Mouse (Mus musculus) cerebellum, adult 2 months (tissue): ENCODE measurements around the gene Zfpm1. TPM values are rescaled to one million over a fixed set of nuclear protein-coding genes. Genes with fewer than 3 reads are reported as not detected.
A peak's percentile ranks its signal among the peaks of the same experiment; 100 is the strongest.

Source experiments
- DNase-seq, 2 experiments: peaks; one replicate each; pipeline ENCODE4 v3.0.0; 2021
- H3K27ac ChIP-seq: fragments of 200-500 bp; 2 replicates; pipeline ENCODE4 v1.5.1; 2012; ENCODE audit warnings: low read length, control low read depth, inconsistent platforms; ENCODE audit not compliant: insufficient read depth
- H3K27me3 ChIP-seq: fragments of 200-500 bp; 2 replicates; pipeline ENCODE4 v1.6.1; 2012; ENCODE audit warnings: inconsistent platforms, mild to moderate bottlenecking, low read length, moderate library complexity; ENCODE audit not compliant: control insufficient read depth, insufficient read depth
- H3K4me1 ChIP-seq: fragments of 200-500 bp; 2 replicates; pipeline ENCODE4 v1.6.1; 2011; ENCODE audit warnings: low read length; ENCODE audit not compliant: control insufficient read depth, insufficient read depth
- H3K4me3 ChIP-seq: fragments of 200-500 bp; replicated peaks from 2 replicates; pipeline ENCODE3; 2011; ENCODE audit warnings: mild to moderate bottlenecking, low read depth, low read length, control low read depth; ENCODE audit not compliant: insufficient read depth
- CTCF ChIP-seq: fragments of 200-500 bp; IDR thresholded peaks from 2 replicates; pipeline ENCODE4 v1.5.1; 2011; ENCODE audit warnings: low read depth, mild to moderate bottlenecking, control low read depth, low read length, moderate library complexity, borderline replicate concordance; ENCODE audit not compliant: insufficient read depth
- POLR2A ChIP-seq: fragments of 200-500 bp; IDR thresholded peaks from 2 replicates; pipeline ENCODE4 v1.6.1; 2011; ENCODE audit warnings: low read length, control low read depth, borderline replicate concordance; ENCODE audit not compliant: insufficient read depth
- WGBS: fragments of 180-500 bp; shearing (Covaris S2); methylation state at CpG from one replicate; pipeline ENCODE4 v1.1.7; 2018; 5-methylcytosine and 5-hydroxymethylcytosine counted together
- polyA plus RNA-seq: library from polyadenylated mRNA; depleted of rRNA; stranded (reverse); fragments of >200 nt; gene quantifications from 2 replicates; pipeline ENCODE4 v1.2.3, GENCODE M21; 2012

Gene Zfpm1
- polyA plus RNA-seq, 1 experiment = 20.1 TPM

GRCm38 (mm10) chr8:122325196-122325595, 43.3 kb downstream of the Zfpm1 start:
- Histone ChIP-seq H3K4me3 (no peak overlapping the region), H3K4me1 (peaks cover 22% of the 10 kb centered on the region), H3K27ac (no peak overlapping the region), H3K27me3 (no peaks in the 10 kb centered on the region)
- DNase-seq = no peak
- TF ChIP-seq CTCF (no peak), POLR2A (no peak)
- WGBS = 92% methylated on average over 2 of the region's 2 CpGs

- WGBS = 85% methylated on average over 14 of the region's 14 CpGs
- no peak for DNase-seq
- no peak for TF ChIP-seq CTCF
- Histone ChIP-seq H3K27me3 (no peaks in the 10 kb centered on the region), H3K4me3 (no peak overlapping the region), H3K4me1 (peaks cover 15% of the 10 kb centered on the region), H3K27ac (no peak overlapping the region)
Observed at GRCm38 (mm10) chr8:122326114-122326542, 44.2 kb downstream of the Zfpm1 start.

- no peaks in the 10 kb centered on the region for H3K27me3 ChIP-seq
- 79% methylated on average over 8 of the region's 8 CpGs for WGBS
- H3K27ac ChIP-seq = no peak overlapping the region
- DNase-seq = no peak
- H3K4me1 ChIP-seq = peaks cover 9% of the 10 kb centered on the region
- no peak overlapping the region for H3K4me3 ChIP-seq
- TF ChIP-seq POLR2A = no peak
- TF ChIP-seq CTCF = no peak
Observed at GRCm38 (mm10) chr8:122329072-122329471, 47.1 kb downstream of the Zfpm1 start.

- no peak for TF ChIP-seq CTCF
- TF ChIP-seq POLR2A = no peak
- 86% methylated on average over 22 of the region's 22 CpGs for WGBS
- DNase-seq = no peak
- Histone ChIP-seq H3K27ac (no peak overlapping the region), H3K4me3 (no peak overlapping the region), H3K27me3 (no peaks in the 10 kb centered on the region), H3K4me1 (peaks cover 9% of the 10 kb centered on the region)
Observed at GRCm38 (mm10) chr8:122329553-122330239, 47.8 kb downstream of the Zfpm1 start.

GRCm38 (mm10) chr8:122330446-122331133, 48.6 kb downstream of the Zfpm1 start:
- H3K27me3 ChIP-seq = no peaks in the 10 kb centered on the region
- no peak overlapping the region for H3K4me3 ChIP-seq
- H3K4me1 ChIP-seq = peaks cover 9% of the 10 kb centered on the region
- 88% methylated on average over 12 of the region's 12 CpGs for WGBS
- TF ChIP-seq CTCF (no peak), POLR2A (no peak)
- H3K27ac ChIP-seq = no peak overlapping the region
- no peak for DNase-seq

- no peak overlapping the region for H3K27ac ChIP-seq
- DNase-seq = no peak
Observed at GRCm38 (mm10) chr8:122331134-122331523, 49.2 kb downstream of the Zfpm1 start.

GRCm38 (mm10) chr8:122332753-122333506, 51.0 kb downstream of the Zfpm1 start:
- TF ChIP-seq CTCF = peak; percentile 97
- no peak for TF ChIP-seq POLR2A
- peaks cover 9% of the 10 kb centered on the region for H3K4me1 ChIP-seq
- H3K27me3 ChIP-seq = no peaks in the 10 kb centered on the region; the same call in 1 of the 2 replicates
- H3K4me3 ChIP-seq = no peak overlapping the region
- peak; percentile 78 to 90 for DNase-seq
- WGBS = 50% methylated on average over 6 of the region's 6 CpGs
- no peak overlapping the region for H3K27ac ChIP-seq

More at GRCm38 (mm10) chr8:122331134-122331523, 49.2 kb downstream of the Zfpm1 start:
- H3K4me1 ChIP-seq = peaks cover 9% of the 10 kb centered on the region
- no peak overlapping the region for H3K4me3 ChIP-seq
- no peaks in the 10 kb centered on the region for H3K27me3 ChIP-seq
- 65% methylated on average over 3 of the region's 3 CpGs for WGBS
- TF ChIP-seq POLR2A (no peak), CTCF (no peak)

- no peak overlapping the region for H3K4me3 ChIP-seq
- 88% methylated on average over 7 of the region's 7 CpGs for WGBS
- no peak for TF ChIP-seq CTCF
- TF ChIP-seq POLR2A = no peak
Observed at GRCm38 (mm10) chr8:122333531-122333930, 51.6 kb downstream of the Zfpm1 start.

More at GRCm38 (mm10) chr8:122333531-122333930, 51.6 kb downstream of the Zfpm1 start:
- no peak for DNase-seq
- Histone ChIP-seq H3K4me1 (peaks cover 5% of the 10 kb centered on the region), H3K27me3 (no peaks in the 10 kb centered on the region; the same call in 1 of the 2 replicates), H3K27ac (no peak overlapping the region)
